Mouse (Mus musculus): ENCODE measurements at regions not wholly inside any gene's neighbourhood (a gene's known extent, or its start where the extent isn't known, plus 50 kb on each side); places are given as distances from the start of the nearest gene placed in this dataset.
"Not testable (repeated sequence)": the region's sequence is repeated elsewhere in the genome, so short reads cannot be mapped to it uniquely, and the experiment has no call there.

GRCm38 (mm10) chr10:91443321-91443720 lies 262.2 kb upstream of the Tmpo start:
- Histone ChIP-seq H3K9ac (ENCODE audit: low read depth, low read length) (no peak overlapping the region), H3K4me2 (ENCODE audit: low read length) (no peak overlapping the region), H3K4me3 (ENCODE audit: low read depth, low read length) (no peak overlapping the region), H3K27ac (ENCODE audit: low read length) (no peak overlapping the region), H3K36me3 (ENCODE audit: control insufficient read depth, insufficient read depth, low read length) (no peaks in the 10 kb centered on the region), H3K4me1 (ENCODE audit: control insufficient read depth, insufficient read depth, low read length) (peaks cover 13% of the 10 kb centered on the region), H3K27me3 (ENCODE audit: control insufficient read depth, insufficient read depth, low read depth, low read length) (no peaks in the 10 kb centered on the region), H3K9me3 (replicated peaks; ENCODE audit: control insufficient read depth, low read length, poor library complexity, severe bottlenecking) (no peaks in the 10 kb centered on the region)
- no peak for ATAC-seq
- 72% methylated on average over 2 of the region's 2 CpGs for WGBS

- ATAC-seq = no peak
- Histone ChIP-seq H3K9ac (ENCODE audit: low read depth, low read length) (no peak overlapping the region), H3K27me3 (ENCODE audit: control insufficient read depth, insufficient read depth, low read depth, low read length) (no peaks in the 10 kb centered on the region), H3K9me3 (replicated peaks; ENCODE audit: control insufficient read depth, low read length, poor library complexity, severe bottlenecking) (no peaks in the 10 kb centered on the region), H3K27ac (ENCODE audit: low read length) (no peak overlapping the region), H3K4me2 (ENCODE audit: low read length) (no peak overlapping the region), H3K4me3 (ENCODE audit: low read depth, low read length) (no peak overlapping the region), H3K4me1 (ENCODE audit: control insufficient read depth, insufficient read depth, low read length) (0 out of 2 replicates have a peak, but pooled peaks cover 9% of the 10 kb centered on the region), H3K36me3 (ENCODE audit: control insufficient read depth, insufficient read depth, low read length) (no peaks in the 10 kb centered on the region)
- WGBS = 86% methylated on average over 3 of the region's 3 CpGs
Observed at GRCm38 (mm10) chr10:91440051-91440450, 258.9 kb upstream of the Tmpo start.

- no peaks in the 10 kb centered on the region for H3K27me3 ChIP-seq (ENCODE audit: control insufficient read depth, insufficient read depth, low read depth, low read length)
- no peaks in the 10 kb centered on the region for H3K9me3 ChIP-seq (replicated peaks; ENCODE audit: control insufficient read depth, low read length, poor library complexity, severe bottlenecking)
- 0 out of 2 replicates have a peak, but pooled peaks cover 9% of the 10 kb centered on the region for H3K4me1 ChIP-seq (ENCODE audit: control insufficient read depth, insufficient read depth, low read length)
- WGBS = 69% methylated on average over 5 of the region's 5 CpGs
- H3K4me3 ChIP-seq (ENCODE audit: low read depth, low read length) = no peak overlapping the region
- H3K27ac ChIP-seq (ENCODE audit: low read length) = no peak overlapping the region
- ATAC-seq = no peak
- H3K9ac ChIP-seq (ENCODE audit: low read depth, low read length) = no peak overlapping the region
- no peaks in the 10 kb centered on the region for H3K36me3 ChIP-seq (ENCODE audit: control insufficient read depth, insufficient read depth, low read length)
- no peak overlapping the region for H3K4me2 ChIP-seq (ENCODE audit: low read length)
Observed at GRCm38 (mm10) chr10:91437917-91438316, 256.8 kb upstream of the Tmpo start.

GRCm38 (mm10) chr10:91436091-91436569 lies 255.0 kb upstream of the Tmpo start:
- Histone ChIP-seq H3K4me1 (ENCODE audit: control insufficient read depth, insufficient read depth, low read length) (0 out of 2 replicates have a peak, but pooled peaks cover 9% of the 10 kb centered on the region), H3K4me2 (ENCODE audit: low read length) (no peak overlapping the region), H3K9ac (ENCODE audit: low read depth, low read length) (no peak overlapping the region), H3K27me3 (ENCODE audit: control insufficient read depth, insufficient read depth, low read depth, low read length) (no peaks in the 10 kb centered on the region), H3K27ac (ENCODE audit: low read length) (no peak overlapping the region), H3K36me3 (ENCODE audit: control insufficient read depth, insufficient read depth, low read length) (no peaks in the 10 kb centered on the region), H3K4me3 (ENCODE audit: low read depth, low read length) (no peak overlapping the region), H3K9me3 (replicated peaks; ENCODE audit: control insufficient read depth, low read length, poor library complexity, severe bottlenecking) (no peaks in the 10 kb centered on the region)
- no peak for ATAC-seq
- 39% methylated on average over 9 of the region's 9 CpGs for WGBS

- WGBS = 18% methylated on average over 5 of the region's 5 CpGs
- H3K9me3 ChIP-seq (replicated peaks; ENCODE audit: control insufficient read depth, low read length, poor library complexity, severe bottlenecking) = no peaks in the 10 kb centered on the region
Observed at GRCm38 (mm10) chr10:91430281-91430680, 249.2 kb upstream of the Tmpo start.

GRCm38 (mm10) chr10:91426584-91426983 lies 245.5 kb upstream of the Tmpo start:
- no peaks in the 10 kb centered on the region for H3K9me3 ChIP-seq (replicated peaks; ENCODE audit: control insufficient read depth, low read length, poor library complexity, severe bottlenecking)
- no peaks in the 10 kb centered on the region for H3K27me3 ChIP-seq (ENCODE audit: control insufficient read depth, insufficient read depth, low read depth, low read length)
- H3K4me1 ChIP-seq (ENCODE audit: control insufficient read depth, insufficient read depth, low read length) = 0 out of 2 replicates have a peak, but pooled peaks cover 2% of the 10 kb centered on the region
- ATAC-seq = no peak
- H3K9ac ChIP-seq (ENCODE audit: low read depth, low read length) = no peak overlapping the region
- H3K27ac ChIP-seq (ENCODE audit: low read length) = no peak overlapping the region
- H3K4me2 ChIP-seq (ENCODE audit: low read length) = no peak overlapping the region
- H3K4me3 ChIP-seq (ENCODE audit: low read depth, low read length) = no peak overlapping the region
- WGBS = 91% methylated on average over 3 of the region's 3 CpGs
- H3K36me3 ChIP-seq (ENCODE audit: control insufficient read depth, insufficient read depth, low read length) = no peaks in the 10 kb centered on the region

More at GRCm38 (mm10) chr10:91430281-91430680, 249.2 kb upstream of the Tmpo start:
- no peak overlapping the region for H3K9ac ChIP-seq (ENCODE audit: low read depth, low read length)
- H3K4me1 ChIP-seq (ENCODE audit: control insufficient read depth, insufficient read depth, low read length) = 0 out of 2 replicates have a peak, but pooled peaks cover 2% of the 10 kb centered on the region
- peak overlapping the region; percentile 38; the same call in 1 of the 2 replicates for H3K27ac ChIP-seq (ENCODE audit: low read length)
- H3K4me3 ChIP-seq (ENCODE audit: low read depth, low read length) = no peak overlapping the region
- no peaks in the 10 kb centered on the region for H3K27me3 ChIP-seq (ENCODE audit: control insufficient read depth, insufficient read depth, low read depth, low read length)
- no peaks in the 10 kb centered on the region for H3K36me3 ChIP-seq (ENCODE audit: control insufficient read depth, insufficient read depth, low read length)
- no peak overlapping the region for H3K4me2 ChIP-seq (ENCODE audit: low read length)
- no peak for ATAC-seq

- H3K27ac ChIP-seq (ENCODE audit: low read length); H3K4me2 ChIP-seq (ENCODE audit: low read length); H3K4me3 ChIP-seq (ENCODE audit: low read depth, low read length); H3K9ac ChIP-seq (ENCODE audit: low read depth, low read length); ATAC-seq; H3K27me3 ChIP-seq (ENCODE audit: control insufficient read depth, insufficient read depth, low read depth, low read length); H3K9me3 ChIP-seq (replicated peaks; ENCODE audit: control insufficient read depth, low read length, poor library complexity, severe bottlenecking); H3K36me3 ChIP-seq (ENCODE audit: control insufficient read depth, insufficient read depth, low read length); H3K4me1 ChIP-seq (ENCODE audit: control insufficient read depth, insufficient read depth, low read length): not testable (repeated sequence)
- 58% methylated on average over 7 of the region's 7 CpGs for WGBS
Observed at GRCm38 (mm10) chr10:91425625-91426385, 244.7 kb upstream of the Tmpo start.

GRCm38 (mm10) chr10:91424786-91425185 lies 243.7 kb upstream of the Tmpo start:
- WGBS = 64% methylated on average over 5 of the region's 5 CpGs
- Histone ChIP-seq H3K4me3 (ENCODE audit: low read depth, low read length) (no peak overlapping the region), H3K9me3 (replicated peaks; ENCODE audit: control insufficient read depth, low read length, poor library complexity, severe bottlenecking) (no peaks in the 10 kb centered on the region), H3K27ac (ENCODE audit: low read length) (no peak overlapping the region), H3K36me3 (ENCODE audit: control insufficient read depth, insufficient read depth, low read length) (no peaks in the 10 kb centered on the region), H3K9ac (ENCODE audit: low read depth, low read length) (no peak overlapping the region), H3K4me1 (ENCODE audit: control insufficient read depth, insufficient read depth, low read length) (no peaks in the 10 kb centered on the region), H3K27me3 (ENCODE audit: control insufficient read depth, insufficient read depth, low read depth, low read length) (no peaks in the 10 kb centered on the region), H3K4me2 (ENCODE audit: low read length) (no peak overlapping the region)
- ATAC-seq = no peak

- Histone ChIP-seq H3K27ac (ENCODE audit: low read length) (no peak overlapping the region), H3K9ac (ENCODE audit: low read depth, low read length) (no peak overlapping the region), H3K4me1 (ENCODE audit: control insufficient read depth, insufficient read depth, low read length) (peaks cover 3% of the 10 kb centered on the region; the same call in 1 of the 2 replicates), H3K9me3 (replicated peaks; ENCODE audit: control insufficient read depth, low read length, poor library complexity, severe bottlenecking) (0 out of 2 replicates have a peak, but pooled peaks cover 2% of the 10 kb centered on the region), H3K27me3 (ENCODE audit: control insufficient read depth, insufficient read depth, low read depth, low read length) (no peaks in the 10 kb centered on the region), H3K4me2 (ENCODE audit: low read length) (no peak overlapping the region), H3K4me3 (ENCODE audit: low read depth, low read length) (no peak overlapping the region), H3K36me3 (ENCODE audit: control insufficient read depth, insufficient read depth, low read length) (no peaks in the 10 kb centered on the region)
- ATAC-seq = no peak
- 58% methylated on average over 3 of the region's 3 CpGs for WGBS
Observed at GRCm38 (mm10) chr10:91387255-91387654, 206.1 kb upstream of the Tmpo start.
